Mouse (Mus musculus): ENCODE results near the gene Hist1h2ab.
A peak's percentile ranks its signal among the peaks of the same experiment; 100 is the strongest.
"Not testable (repeated sequence)": the region's sequence is repeated elsewhere in the genome, so short reads cannot be mapped to it uniquely, and the experiment has no call there.

The Hist1h2ab gene

GRCm38 (mm10) chr13:23750839-23751477 lies at the start of gene Hist1h2ab:
Gene Hist1h2ab (plus strand): TSS chr13:23751126.
- DNase-seq (ENCODE audit: extremely low read depth, low read depth): peak; percentile 92

- no peak for DNase-seq (ENCODE audit: extremely low read depth, low read depth)
Observed at GRCm38 (mm10) chr13:23702220-23702619, 48.7 kb upstream of the Hist1h2ab start.

- not testable (repeated sequence) for DNase-seq (ENCODE audit: extremely low read depth, low read depth)
Observed at GRCm38 (mm10) chr13:23702801-23703200, 48.1 kb upstream of the Hist1h2ab start.

DNA sequence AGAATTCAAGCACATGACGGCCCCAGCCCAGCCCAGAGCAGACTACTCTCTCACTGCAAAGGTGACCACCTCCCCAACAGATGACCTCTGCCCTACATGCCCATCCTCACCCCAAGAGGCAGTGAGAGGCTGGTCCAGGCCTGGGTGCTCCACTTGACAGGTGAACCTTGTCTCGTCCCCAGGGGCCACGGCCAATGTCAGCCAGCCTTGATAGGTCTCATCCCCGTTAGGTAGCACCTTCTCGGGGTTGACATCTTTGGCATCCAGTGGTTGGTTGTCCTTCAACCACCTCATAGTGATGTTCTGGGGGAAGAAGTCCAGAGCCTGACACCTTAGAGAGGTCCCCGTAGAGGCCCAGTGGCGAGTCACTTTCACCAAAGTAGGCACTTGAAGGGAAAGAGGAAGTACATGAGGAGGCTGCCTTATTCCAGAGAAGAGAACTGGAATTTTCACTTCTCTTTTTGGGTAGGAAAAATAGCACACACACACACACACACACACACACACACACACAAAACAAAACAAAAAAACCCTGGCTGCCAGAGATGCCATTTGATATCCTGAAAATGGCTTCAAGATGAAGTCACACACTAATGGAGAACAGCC lies 45.1 kb upstream of the Hist1h2ab start:
- no peak for DNase-seq (ENCODE audit: extremely low read depth, low read depth)

- DNase-seq (ENCODE audit: extremely low read depth, low read depth): no peak
Observed at GRCm38 (mm10) chr13:23706771-23707170, 44.2 kb upstream of the Hist1h2ab start.

DNA sequence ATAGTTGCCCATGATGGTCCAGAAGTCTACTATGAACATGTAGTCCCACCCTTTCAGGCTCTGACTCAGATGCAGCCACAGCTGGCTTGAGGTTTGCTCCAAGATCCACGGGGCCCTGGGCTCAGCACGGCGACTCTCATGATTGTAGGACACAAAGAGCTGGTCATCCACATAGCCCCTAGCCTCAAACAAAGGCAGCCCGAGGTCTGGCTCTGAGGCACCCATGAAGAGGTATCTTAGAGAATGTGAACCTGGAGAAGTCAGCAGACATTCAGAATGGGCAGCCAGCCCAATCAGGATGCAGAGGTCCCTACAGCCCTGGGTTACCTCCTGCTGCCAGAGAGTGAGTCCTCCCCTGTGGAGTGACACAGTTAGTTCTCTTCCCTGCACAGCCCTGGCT lies 42.9 kb upstream of the Hist1h2ab start:
- no peak for DNase-seq (ENCODE audit: extremely low read depth, low read depth)

DNA sequence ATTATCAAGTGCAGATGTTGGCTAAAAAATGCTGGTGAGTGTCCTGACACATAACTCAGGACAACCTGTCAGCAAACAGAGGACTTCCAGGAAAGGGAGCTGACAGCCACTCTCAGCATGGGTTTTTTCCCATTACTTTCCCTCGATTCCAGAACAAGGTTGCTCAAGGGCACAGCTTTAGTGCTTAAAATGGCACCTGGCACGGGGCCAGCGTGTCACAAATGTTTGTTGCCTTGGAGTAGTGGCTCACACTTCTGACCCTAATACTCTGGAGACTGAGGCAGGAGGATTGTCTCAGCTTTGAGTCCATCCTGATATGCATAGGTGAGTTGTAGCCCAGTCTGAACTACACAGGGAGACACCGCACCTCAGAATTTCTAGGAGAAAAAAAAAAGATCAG lies 42.3 kb upstream of the Hist1h2ab start:
- DNase-seq (ENCODE audit: extremely low read depth, low read depth): no peak

- no peak for DNase-seq (ENCODE audit: extremely low read depth, low read depth)
Observed at GRCm38 (mm10) chr13:23709714-23710373, 41.1 kb upstream of the Hist1h2ab start.

- no peak for DNase-seq (ENCODE audit: extremely low read depth, low read depth)
Observed at GRCm38 (mm10) chr13:23710374-23711089, 40.4 kb upstream of the Hist1h2ab start, which contains the start of gene Hfe. Gene Hfe (minus strand): TSS chr13:23710854.

DNA sequence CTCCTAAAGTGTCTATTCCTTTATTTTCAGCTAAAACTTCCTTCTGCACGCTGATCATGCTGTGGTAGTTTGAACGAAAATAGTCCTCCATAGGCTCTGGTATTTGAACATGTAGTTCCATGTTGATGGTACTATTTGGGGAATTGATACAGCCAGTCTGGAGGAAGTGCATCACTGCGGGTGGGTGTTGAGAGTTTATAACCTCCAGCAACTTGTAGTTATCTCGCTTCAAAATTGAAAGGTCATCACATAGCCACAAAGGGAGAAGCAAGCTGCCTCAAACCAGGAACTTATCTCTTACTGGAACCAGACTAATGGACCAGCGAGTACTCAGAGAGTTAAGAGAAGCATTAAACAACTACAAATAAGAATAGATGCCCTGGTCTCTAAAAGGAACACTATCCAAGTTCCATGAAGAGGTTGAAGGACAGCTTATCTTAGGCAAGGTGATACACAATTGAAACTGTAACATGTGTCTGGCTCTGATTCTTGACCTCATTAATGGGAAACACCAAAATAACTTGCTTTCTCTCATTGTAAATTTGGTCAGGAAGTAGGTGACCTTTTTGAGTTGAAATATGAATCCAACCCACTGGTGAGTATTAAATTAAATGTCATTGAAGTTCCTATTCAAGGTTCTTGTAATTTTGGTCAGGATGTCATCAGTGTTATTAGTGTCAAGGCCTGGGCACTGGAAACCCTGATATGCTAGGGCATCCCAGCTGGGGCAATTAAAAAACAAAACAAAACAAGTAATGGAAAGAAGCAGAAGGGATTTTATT lies 34.5 kb upstream of the Hist1h2ab start:
- peak; percentile 50 for DNase-seq (ENCODE audit: extremely low read depth, low read depth)

DNA sequence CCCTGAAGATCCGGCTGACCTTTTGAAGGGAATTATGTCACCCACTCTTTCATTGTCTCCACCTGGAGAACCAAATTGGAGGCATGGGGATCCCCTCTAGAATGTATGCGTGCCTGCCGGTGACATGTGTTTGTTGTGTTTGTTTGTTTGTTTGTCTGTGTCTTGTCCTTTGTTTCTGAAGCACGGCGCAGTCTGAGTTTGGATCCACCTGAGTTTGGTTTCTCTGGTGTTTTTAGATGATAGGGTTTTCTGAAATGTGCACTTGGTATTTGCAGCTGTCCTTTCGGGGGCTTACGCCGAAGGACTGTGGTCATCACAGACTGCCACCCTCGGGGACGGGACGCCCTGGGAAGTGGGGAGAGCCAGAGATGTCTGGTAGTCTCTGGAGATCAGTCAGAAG lies 33.8 kb upstream of the Hist1h2ab start:
- no peak for DNase-seq (ENCODE audit: extremely low read depth, low read depth)

GRCm38 (mm10) chr13:23717593-23718245 lies 33.2 kb upstream of the Hist1h2ab start:
- not testable (repeated sequence) for DNase-seq (ENCODE audit: extremely low read depth, low read depth)

DNA sequence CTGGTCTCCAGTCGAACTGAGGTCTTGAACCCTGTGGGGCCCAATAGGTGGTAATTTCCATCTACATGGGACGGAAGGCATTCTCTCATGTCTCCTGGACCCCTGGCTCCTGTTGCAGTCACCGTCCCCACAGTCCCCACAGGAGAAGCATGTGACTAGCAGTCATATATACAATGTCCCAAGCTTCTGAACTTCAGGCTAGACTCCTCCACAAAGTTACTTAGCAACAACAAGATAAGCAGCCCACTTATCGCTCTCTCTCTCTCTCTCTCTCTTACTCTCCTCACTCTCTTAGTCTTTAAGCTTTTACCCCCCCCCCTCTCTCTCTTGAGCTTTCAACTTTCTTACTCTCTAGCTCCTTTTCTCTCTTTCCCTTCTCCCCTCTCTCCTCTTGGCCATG lies 26.7 kb upstream of the Hist1h2ab start:
- DNase-seq (ENCODE audit: extremely low read depth, low read depth): no peak

GRCm38 (mm10) chr13:23725213-23725612 lies 25.7 kb upstream of the Hist1h2ab start:
- no peak for DNase-seq (ENCODE audit: extremely low read depth, low read depth)

DNA sequence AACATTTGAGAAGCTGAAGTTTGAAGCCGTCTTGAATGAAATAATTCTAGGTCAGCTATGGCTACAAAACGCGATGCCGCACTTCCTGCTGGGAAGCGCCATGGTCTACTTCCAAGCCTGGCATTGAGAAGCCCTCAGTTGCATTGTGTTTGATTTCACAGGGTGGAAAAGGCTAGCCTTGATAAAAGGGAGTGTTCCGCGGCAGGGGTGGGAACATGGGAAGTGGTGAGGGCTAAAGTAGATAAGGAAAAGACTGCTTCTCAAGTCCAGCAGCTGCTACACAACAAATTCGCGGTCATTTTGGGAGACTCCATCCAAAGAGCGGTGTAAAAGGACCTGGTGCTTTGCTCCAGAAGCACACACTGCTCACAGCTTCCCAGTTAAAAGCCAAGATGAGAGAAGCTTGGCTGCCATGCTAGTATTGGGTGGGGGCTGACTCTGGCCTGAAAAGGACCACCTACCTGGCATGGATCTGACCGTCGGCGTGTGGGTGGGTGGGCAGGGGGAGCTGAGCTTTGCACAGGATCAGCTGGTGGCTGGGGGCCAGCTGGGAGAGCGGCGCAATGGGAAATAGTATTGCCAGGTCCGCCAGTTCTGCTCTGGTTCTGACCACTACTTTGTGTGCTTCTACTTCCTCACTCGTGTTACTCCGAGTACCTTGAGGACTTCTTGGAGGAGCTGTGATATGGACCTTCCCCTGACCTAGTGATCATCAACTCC lies 22.3 kb upstream of the Hist1h2ab start:
- no peak for DNase-seq (ENCODE audit: extremely low read depth, low read depth)

- no peak for DNase-seq (ENCODE audit: extremely low read depth, low read depth)
Observed at GRCm38 (mm10) chr13:23729192-23729525, 21.8 kb upstream of the Hist1h2ab start.

DNA sequence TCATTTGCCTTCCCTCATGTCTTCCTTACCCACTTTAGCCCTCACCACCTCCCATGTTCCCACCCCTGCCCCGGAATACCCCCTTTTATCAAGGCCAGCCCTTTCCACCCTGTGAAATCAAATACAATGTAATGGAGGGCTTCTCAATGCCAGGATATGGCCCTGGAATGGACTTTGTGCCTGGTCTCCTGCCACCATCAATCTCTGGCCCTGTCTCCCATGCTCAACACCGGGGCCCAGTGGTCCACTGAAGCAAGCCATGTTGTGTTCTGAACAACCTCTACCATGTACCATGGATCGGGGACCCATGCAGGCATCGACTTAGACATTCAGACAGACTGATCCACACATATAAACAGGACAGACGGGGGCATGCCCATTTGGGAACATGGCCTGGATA lies 21.2 kb upstream of the Hist1h2ab start:
- no peak for DNase-seq (ENCODE audit: extremely low read depth, low read depth)

DNA sequence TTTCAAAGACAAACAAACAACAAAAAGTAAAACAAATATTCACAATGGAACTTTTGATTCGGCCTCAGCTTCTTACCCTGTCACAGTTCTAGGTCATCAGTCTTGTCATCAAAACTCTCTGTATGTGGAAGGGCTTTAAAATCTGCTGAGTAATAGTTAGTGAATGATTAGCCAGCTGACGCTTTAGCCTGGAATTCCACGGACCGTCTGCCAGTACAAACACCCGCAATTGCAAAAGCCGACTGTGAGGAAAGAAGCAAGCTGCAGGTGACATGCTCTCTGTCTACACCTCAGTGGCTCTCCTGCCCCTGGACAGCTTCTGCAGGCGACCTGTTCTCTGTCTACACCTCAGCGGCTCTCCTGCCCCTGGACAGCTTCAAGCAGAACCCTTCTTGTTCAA lies 20.4 kb upstream of the Hist1h2ab start:
- no peak for DNase-seq (ENCODE audit: extremely low read depth, low read depth)

GRCm38 (mm10) chr13:23732156-23732804 lies 18.6 kb upstream of the Hist1h2ab start:
- DNase-seq (ENCODE audit: extremely low read depth, low read depth): peak; percentile 70

GRCm38 (mm10) chr13:23737091-23737490 lies 13.8 kb upstream of the Hist1h2ab start:
- no peak for DNase-seq (ENCODE audit: extremely low read depth, low read depth)

Data from MEL-GATA-1-ER (cell line).